Mouse (Mus musculus): ENCODE measurements around the gene Xrcc4. TPM values are rescaled to one million over a fixed set of nuclear protein-coding genes. Genes with fewer than 3 reads are reported as not detected.
"Not testable (repeated sequence)": the region's sequence is repeated elsewhere in the genome, so short reads cannot be mapped to it uniquely, and the experiment has no call there.

Gene Xrcc4
- polyA plus RNA-seq, 1 experiment from 2014 or later = 15.5 TPM

GRCm38 (mm10) chr13:89750562-89750961 lies 338.8 kb downstream of the Xrcc4 start:
- not testable (repeated sequence) for H3K9ac ChIP-seq (replicated peaks); H3K4me2 ChIP-seq; H3K9me3 ChIP-seq (replicated peaks); H3K27ac ChIP-seq (replicated peaks); H3K4me3 ChIP-seq (replicated peaks); ATAC-seq (ENCODE audit: low FRiP score); H3K27me3 ChIP-seq (replicated peaks); H3K36me3 ChIP-seq; H3K4me1 ChIP-seq
- WGBS = 17% methylated on average over 3 of the region's 3 CpGs

GRCm38 (mm10) chr13:89743201-89743600 lies 346.2 kb downstream of the Xrcc4 start:
- no peaks in the 10 kb centered on the region for H3K9me3 ChIP-seq (replicated peaks)
- H3K4me3 ChIP-seq (replicated peaks) = peak overlapping the region; percentile 59
- peak overlapping the region; percentile 98 for H3K4me2 ChIP-seq
- no peaks in the 10 kb centered on the region; the same call in 1 of the 2 replicates for H3K27me3 ChIP-seq (replicated peaks)
- H3K27ac ChIP-seq (replicated peaks) = no peak overlapping the region
- peaks cover 31% of the 10 kb centered on the region for H3K4me1 ChIP-seq
- 0 out of 2 replicates have a peak overlapping the region, but pooled peaks have one; percentile 55 for H3K9ac ChIP-seq (replicated peaks)
- WGBS = 9% methylated on average over 8 of the region's 8 CpGs
- no peak for ATAC-seq (ENCODE audit: low FRiP score)
- H3K36me3 ChIP-seq = no peaks in the 10 kb centered on the region

GRCm38 (mm10) chr13:89742686-89743200 lies 346.7 kb downstream of the Xrcc4 start:
- 1% methylated on average over 15 of the region's 15 CpGs for WGBS
- Histone ChIP-seq H3K4me3 (replicated peaks) (peak overlapping the region; percentile 59), H3K4me2 (peak overlapping the region; percentile 98), H3K9me3 (replicated peaks) (no peaks in the 10 kb centered on the region), H3K4me1 (peaks cover 31% of the 10 kb centered on the region), H3K27ac (replicated peaks) (peak overlapping the region; percentile 64), H3K27me3 (replicated peaks) (no peaks in the 10 kb centered on the region; the same call in 1 of the 2 replicates), H3K9ac (replicated peaks) (peak overlapping the region; percentile 55), H3K36me3 (no peaks in the 10 kb centered on the region)
- ATAC-seq (ENCODE audit: low FRiP score) = no peak

DNA sequence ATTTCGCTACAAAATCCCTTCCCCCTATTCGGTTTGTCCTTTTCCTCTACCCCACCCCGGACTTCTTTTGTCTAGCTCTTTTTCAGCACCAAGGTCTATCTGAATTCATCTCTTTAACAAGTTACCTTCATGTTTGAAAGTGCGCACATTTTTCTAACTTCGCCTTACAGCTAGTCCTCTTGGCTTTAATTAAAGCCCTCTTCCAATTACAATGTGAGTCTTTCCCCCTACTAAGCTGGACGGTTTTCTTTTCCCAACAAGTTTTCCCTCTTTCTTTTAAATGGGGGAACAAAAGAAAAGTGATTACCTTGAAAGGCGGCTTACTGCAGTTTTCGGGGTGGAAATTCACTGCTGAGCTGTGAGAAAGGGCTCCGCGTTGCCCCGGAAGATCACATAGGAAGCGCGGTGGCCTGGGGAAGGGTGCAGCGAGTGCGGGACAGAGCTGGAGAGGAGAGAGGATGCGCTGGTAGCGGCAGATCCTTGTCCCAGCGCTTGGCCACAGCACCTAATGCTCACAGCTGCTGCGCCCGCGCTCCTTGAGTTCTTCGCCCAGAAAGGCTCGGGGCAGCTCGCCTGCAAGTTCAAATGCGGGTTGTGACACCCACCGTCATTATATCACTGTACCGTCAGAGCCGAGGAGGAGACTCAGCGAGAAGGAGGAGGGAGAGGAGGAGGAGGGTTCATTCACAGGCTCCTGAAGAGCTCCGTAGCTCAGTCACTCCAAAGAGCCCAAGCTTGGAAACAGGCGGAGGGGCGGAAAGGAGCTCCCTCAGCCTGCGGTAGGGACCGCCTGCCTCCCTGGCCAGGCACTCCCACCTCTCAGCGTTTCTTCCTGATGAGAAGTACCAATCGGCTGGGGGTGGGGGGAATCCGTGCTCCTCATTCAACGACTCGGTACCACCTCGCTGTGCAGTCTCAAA lies 347.4 kb downstream of the Xrcc4 start, which contains the start of gene Vcan:
TSS of gene Vcan (minus strand) at position 744 of the 920 bp plus-strand sequence.
- Histone ChIP-seq H3K27ac (replicated peaks) (peak within 1 kb of the TSS; percentile 80), H3K9ac (replicated peaks) (peak within 1 kb of the TSS; percentile 55), H3K4me3 (replicated peaks) (peak within 1 kb of the TSS; percentile 59), H3K27me3 (replicated peaks) (no peaks in the 10 kb centered on the region; the same call in 1 of the 2 replicates), H3K4me2 (peak within 1 kb of the TSS; percentile 98), H3K36me3 (no peaks in the 10 kb centered on the region), H3K4me1 (peaks cover 31% of the 10 kb centered on the region), H3K9me3 (replicated peaks) (no peaks in the 10 kb centered on the region)
- WGBS = under 1% methylated on average over 40 of the region's 40 CpGs
- peak; percentile 53 for ATAC-seq (ENCODE audit: low FRiP score)

- Histone ChIP-seq H3K4me3 (replicated peaks) (peak overlapping the region; percentile 59), H3K27me3 (replicated peaks) (no peaks in the 10 kb centered on the region; the same call in 1 of the 2 replicates), H3K9me3 (replicated peaks) (no peaks in the 10 kb centered on the region), H3K4me1 (peaks cover 31% of the 10 kb centered on the region), H3K36me3 (no peaks in the 10 kb centered on the region), H3K9ac (replicated peaks) (peak overlapping the region; percentile 55), H3K4me2 (peak overlapping the region; percentile 98), H3K27ac (replicated peaks) (peak overlapping the region; percentile 80)
- WGBS = 1% methylated on average over 14 of the region's 14 CpGs
- ATAC-seq (ENCODE audit: low FRiP score) = peak; percentile 46
Measured at GRCm38 (mm10) chr13:89741116-89741551, 348.3 kb downstream of the Xrcc4 start.

- peak overlapping the region; percentile 59 for H3K4me3 ChIP-seq (replicated peaks)
- H3K9me3 ChIP-seq (replicated peaks) = no peaks in the 10 kb centered on the region
- no peaks in the 10 kb centered on the region; the same call in 1 of the 2 replicates for H3K27me3 ChIP-seq (replicated peaks)
- H3K27ac ChIP-seq (replicated peaks) = peak overlapping the region; percentile 80
- peak; percentile 90 for ATAC-seq (ENCODE audit: low FRiP score)
- H3K36me3 ChIP-seq = no peaks in the 10 kb centered on the region
- H3K9ac ChIP-seq (replicated peaks) = peak overlapping the region; percentile 55
- peaks cover 31% of the 10 kb centered on the region for H3K4me1 ChIP-seq
- WGBS = under 1% methylated on average over 33 of the region's 33 CpGs
- H3K4me2 ChIP-seq = peak overlapping the region; percentile 98
Measured at GRCm38 (mm10) chr13:89740243-89741115, 348.9 kb downstream of the Xrcc4 start.

GRCm38 (mm10) chr13:89739696-89740242 lies 349.6 kb downstream of the Xrcc4 start:
- peaks cover 31% of the 10 kb centered on the region for H3K4me1 ChIP-seq
- H3K4me3 ChIP-seq (replicated peaks) = peak overlapping the region; percentile 59
- H3K27ac ChIP-seq (replicated peaks) = peak overlapping the region; percentile 76
- H3K36me3 ChIP-seq = no peaks in the 10 kb centered on the region
- peak; percentile 43 for ATAC-seq (ENCODE audit: low FRiP score)
- WGBS = under 1% methylated on average over 24 of the region's 24 CpGs
- no peaks in the 10 kb centered on the region; the same call in 1 of the 2 replicates for H3K27me3 ChIP-seq (replicated peaks)
- no peaks in the 10 kb centered on the region for H3K9me3 ChIP-seq (replicated peaks)
- H3K4me2 ChIP-seq = peak overlapping the region; percentile 98
- peak overlapping the region; percentile 51 for H3K9ac ChIP-seq (replicated peaks)

GRCm38 (mm10) chr13:89738776-89739695 lies 350.4 kb downstream of the Xrcc4 start:
- Histone ChIP-seq H3K4me3 (replicated peaks) (peak overlapping the region; percentile 59), H3K4me2 (peak overlapping the region; percentile 98), H3K9ac (replicated peaks) (peak overlapping the region; percentile 51), H3K27ac (replicated peaks) (peak overlapping the region; percentile 76), H3K36me3 (no peaks in the 10 kb centered on the region), H3K27me3 (replicated peaks) (no peaks in the 10 kb centered on the region; the same call in 1 of the 2 replicates), H3K4me1 (peaks cover 31% of the 10 kb centered on the region), H3K9me3 (replicated peaks) (no peaks in the 10 kb centered on the region)
- ATAC-seq (ENCODE audit: low FRiP score) = peak; percentile 49
- 2% methylated on average over 31 of the region's 31 CpGs for WGBS

- Histone ChIP-seq H3K36me3 (no peaks in the 10 kb centered on the region), H3K9me3 (replicated peaks) (no peaks in the 10 kb centered on the region), H3K4me3 (replicated peaks) (no peak overlapping the region), H3K4me2 (peak overlapping the region; percentile 98), H3K9ac (replicated peaks) (no peak overlapping the region), H3K4me1 (peaks cover 31% of the 10 kb centered on the region), H3K27me3 (replicated peaks) (no peaks in the 10 kb centered on the region), H3K27ac (replicated peaks) (no peak overlapping the region)
- WGBS = 39% methylated on average over 2 of the region's 2 CpGs
- no peak for ATAC-seq (ENCODE audit: low FRiP score)
Measured at GRCm38 (mm10) chr13:89738275-89738674, 351.1 kb downstream of the Xrcc4 start.

DNA sequence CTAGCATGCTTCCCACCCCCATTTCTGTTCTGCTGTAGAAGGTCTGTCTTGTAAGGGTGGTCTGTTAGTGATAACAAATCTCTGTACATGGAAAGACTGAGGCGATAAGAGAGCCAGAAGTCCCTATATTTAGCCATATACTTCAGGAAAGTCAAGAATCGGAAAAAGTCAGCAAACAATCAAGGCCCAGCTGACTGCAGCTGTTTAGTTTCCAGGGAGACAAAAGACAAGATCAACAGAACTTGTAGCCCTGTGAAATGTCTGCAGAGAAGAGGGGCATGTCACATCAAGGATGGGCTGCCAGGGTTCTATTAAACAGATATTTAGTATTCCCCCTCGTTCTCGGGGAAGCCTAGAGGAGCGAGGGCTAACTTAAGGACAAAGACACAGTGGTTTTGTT lies 354.3 kb downstream of the Xrcc4 start:
- WGBS = 69% methylated on average over 5 of the region's 5 CpGs
- no peak overlapping the region for H3K4me2 ChIP-seq
- H3K36me3 ChIP-seq = no peaks in the 10 kb centered on the region
- peaks cover 4% of the 10 kb centered on the region; the same call in 1 of the 2 replicates for H3K4me1 ChIP-seq
- H3K27ac ChIP-seq (replicated peaks) = no peak overlapping the region
- no peaks in the 10 kb centered on the region for H3K27me3 ChIP-seq (replicated peaks)
- no peak for ATAC-seq (ENCODE audit: low FRiP score)
- H3K4me3 ChIP-seq (replicated peaks) = no peak overlapping the region
- H3K9ac ChIP-seq (replicated peaks) = no peak overlapping the region
- H3K9me3 ChIP-seq (replicated peaks) = no peaks in the 10 kb centered on the region

All from neural tube, embryonic 15.5 days (tissue).